Mouse (Mus musculus) heart, postnatal 10 days (tissue): ENCODE data around the gene Zfp112. TPM values are rescaled to one million over a fixed set of nuclear protein-coding genes. Genes with fewer than 3 reads are reported as not detected.
"Not testable (repeated sequence)": the region's sequence is repeated elsewhere in the genome, so short reads cannot be mapped to it uniquely, and the experiment has no call there.

ENCODE experiments used
- DNase-seq, 2 experiments: peaks; one replicate each; pipeline ENCODE4 v3.0.0; 2021
- intact Hi-C: fragments of 180-260 bp; cut with DNase I; formaldehyde crosslinking; loops from one replicate; pipeline ENCODE4 v1.15.1; 2025
- total RNA-seq, 2 experiments: library from RNA; stranded (reverse); gene quantifications; 2 replicates each; pipeline ENCODE4 v1.2.3; 2021

The Zfp112 gene
- total RNA-seq: 1 to 10 TPM; 3.1 to 3.8 TPM

- intact Hi-C loops: loop anchor here (2.0 kb wide), 1 partner anchor 20 kb away; no protein-coding TSS in a partner anchor
- DNase-seq: peak; percentile 86
Observed at GRCm38 (mm10) chr7:24112156-24112856, at the start of gene Zfp112. Gene Zfp112 (plus strand): TSS chr7:24112314.

- DNase-seq, intact Hi-C loops: not testable (repeated sequence)
Observed at GRCm38 (mm10) chr7:24074424-24074823, 37.7 kb upstream of the Zfp112 start.

- intact Hi-C loops: loop anchor here (2.0 to 5.0 kb wide), 2 partner anchors 50 to 235 kb away; partner anchors contain the start of genes Zfp235 and Zfp94
- DNase-seq: peak; percentile 97 to 98
Observed at GRCm38 (mm10) chr7:24081634-24082431, 30.3 kb upstream of the Zfp112 start, which contains the start of gene Zfp180. Gene Zfp180 (plus strand): TSS chr7:24081924.

- intact Hi-C loops: loop anchor here (5.0 kb wide), 1 partner anchor 50 kb away; the partner anchor contains the start of gene Zfp235
- no peak for DNase-seq
Observed at GRCm38 (mm10) chr7:24082457-24083235, 29.5 kb upstream of the Zfp112 start.

- no peak for DNase-seq
- intact Hi-C loops: no loop called here
Observed at GRCm38 (mm10) chr7:24086871-24087270, 25.2 kb upstream of the Zfp112 start.

- DNase-seq: no peak
- intact Hi-C loops: no loop called here
Observed at GRCm38 (mm10) chr7:24087485-24088125, 24.5 kb upstream of the Zfp112 start.

GRCm38 (mm10) chr7:24104403-24104802, 7.7 kb upstream of the Zfp112 start:
- intact Hi-C loops: no loop called here
- DNase-seq: no peak

GRCm38 (mm10) chr7:24105144-24105703, 6.9 kb upstream of the Zfp112 start:
- intact Hi-C loops: no loop called here
- peak in 1 of 2 experiments; percentile 8 for DNase-seq

- no peak for DNase-seq
- intact Hi-C loops: no loop called here
Observed at GRCm38 (mm10) chr7:24110839-24111238, 1.3 kb upstream of the Zfp112 start.

- intact Hi-C loops: loop anchor here (2.0 kb wide), 1 partner anchor 21 kb away; no protein-coding TSS in a partner anchor
- DNase-seq: no peak
Observed at GRCm38 (mm10) chr7:24111772-24112155, 350 bp upstream of the Zfp112 start.

- intact Hi-C loops: loop anchor here (2.0 kb wide), 1 partner anchor 20 kb away; no protein-coding TSS in a partner anchor
- DNase-seq: peak; percentile 52 to 57
Observed at GRCm38 (mm10) chr7:24113001-24113400, 887 bp downstream of the Zfp112 start.

GRCm38 (mm10) chr7:24116655-24117054, 4.5 kb downstream of the Zfp112 start:
- intact Hi-C loops: no loop called here
- DNase-seq: no peak

- DNase-seq: no peak
- intact Hi-C loops: loop anchor here (2.0 to 10.0 kb wide), 8 partner anchors 21 to 261 kb away; partner anchors contain the start of genes Smg9, Vmn1r181, Zfp108 and Zfp112
Observed at GRCm38 (mm10) chr7:24133425-24133995, 21.4 kb downstream of the Zfp112 start.

GRCm38 (mm10) chr7:24133996-24134828, 22.1 kb downstream of the Zfp112 start, which contains the start of gene Zfp235:
Gene Zfp235 (plus strand): TSS chr7:24134169.
- peak; percentile 92 for DNase-seq
- intact Hi-C loops: loop anchor here (2.0 to 10.0 kb wide), 9 partner anchors 21 to 261 kb away; partner anchors contain the start of genes Smg9, Vmn1r181, Zfp108 and Zfp112

- intact Hi-C loops: no loop called here
- DNase-seq: no peak
Observed at GRCm38 (mm10) chr7:24142566-24142965, 30.5 kb downstream of the Zfp112 start.

GRCm38 (mm10) chr7:24153272-24153671, 41.2 kb downstream of the Zfp112 start:
- DNase-seq: peak in 1 of 2 experiments; percentile 10
- intact Hi-C loops: no loop called here

- intact Hi-C loops: loop anchor here (5.0 kb wide), 1 partner anchor 40 kb away; the partner anchor contains the start of gene Zfp235
- DNase-seq: no peak
Observed at GRCm38 (mm10) chr7:24172191-24172590, 60.1 kb downstream of the Zfp112 start.
